Mouse (Mus musculus): ENCODE data around the gene Ube2i.
A peak's percentile ranks its signal among the peaks of the same experiment; 100 is the strongest.
"Not testable (repeated sequence)": the region's sequence is repeated elsewhere in the genome, so short reads cannot be mapped to it uniquely, and the experiment has no call there.

Gene Ube2i

GRCm38 (mm10) chr17:25253760-25254159 lies 20.7 kb downstream of the Ube2i start:
- DNase-seq (ENCODE audit: low spot score): no peak

- DNase-seq (ENCODE audit: low spot score): no peak
These were observed 21.8 kb downstream of the Ube2i start for GRCm38 (mm10) chr17:25252643-25253042.

GRCm38 (mm10) chr17:25250181-25250835 lies 24.1 kb downstream of the Ube2i start:
- no peak for DNase-seq (ENCODE audit: low spot score)

GRCm38 (mm10) chr17:25248033-25248750 lies 26.2 kb downstream of the Ube2i start:
- DNase-seq (ENCODE audit: low spot score): no peak

GRCm38 (mm10) chr17:25244239-25244638 lies 30.2 kb downstream of the Ube2i start:
- no peak for DNase-seq (ENCODE audit: low spot score)

GRCm38 (mm10) chr17:25243131-25243780 lies 31.2 kb downstream of the Ube2i start:
- DNase-seq (ENCODE audit: low spot score): no peak

- peak; percentile 84 for DNase-seq (ENCODE audit: low spot score)
These were observed 34.5 kb downstream of the Ube2i start, which contains the start of the genes Gnptg and Tsr3 for GRCm38 (mm10) chr17:25239695-25240636. Gene Gnptg (minus strand): TSS chr17:25240124. Gene Tsr3 (plus strand): TSS chr17:25240170.

GRCm38 (mm10) chr17:25235635-25236034 lies 38.8 kb downstream of the Ube2i start:
- DNase-seq (ENCODE audit: low spot score): no peak

- DNase-seq (ENCODE audit: low spot score): not testable (repeated sequence)
These were observed 42.8 kb downstream of the Ube2i start for GRCm38 (mm10) chr17:25231621-25232020.

GRCm38 (mm10) chr17:25230700-25231099 lies 43.7 kb downstream of the Ube2i start:
- no peak for DNase-seq (ENCODE audit: low spot score)

- not testable (repeated sequence) for DNase-seq (ENCODE audit: low spot score)
These were observed 44.3 kb downstream of the Ube2i start for GRCm38 (mm10) chr17:25230014-25230655.

- DNase-seq (ENCODE audit: low spot score): no peak
These were observed 46.4 kb downstream of the Ube2i start for GRCm38 (mm10) chr17:25227991-25228390.

- no peak for DNase-seq (ENCODE audit: low spot score)
These were observed 48.8 kb downstream of the Ube2i start for GRCm38 (mm10) chr17:25225659-25226058.

GRCm38 (mm10) chr17:25224586-25225222 lies 49.7 kb downstream of the Ube2i start:
- no peak for DNase-seq (ENCODE audit: low spot score)

GRCm38 (mm10) chr17:25222951-25223601 lies 51.3 kb downstream of the Ube2i start:
- no peak for DNase-seq (ENCODE audit: low spot score)

GRCm38 (mm10) chr17:25222504-25222940 lies 51.9 kb downstream of the Ube2i start:
- not testable (repeated sequence) for DNase-seq (ENCODE audit: low spot score)

- DNase-seq (ENCODE audit: low spot score): peak; percentile 42
These were observed 52.5 kb downstream of the Ube2i start for GRCm38 (mm10) chr17:25221821-25222503.

GRCm38 (mm10) chr17:25220746-25221145 lies 53.7 kb downstream of the Ube2i start:
- DNase-seq (ENCODE audit: low spot score): no peak

GRCm38 (mm10) chr17:25219492-25220295 lies 54.7 kb downstream of the Ube2i start:
- no peak for DNase-seq (ENCODE audit: low spot score)
